Mouse (Mus musculus) cerebellum, adult 2 months (tissue): ENCODE results near the gene Yipf1. TPM values are rescaled to one million over a fixed set of nuclear protein-coding genes. Genes with fewer than 3 reads are reported as not detected.
"Not testable (repeated sequence)": the region's sequence is repeated elsewhere in the genome, so short reads cannot be mapped to it uniquely, and the experiment has no call there.

Experiments
- DNase-seq, 2 experiments: peaks; one replicate each; pipeline ENCODE4 v3.0.0; 2021
- H3K27ac ChIP-seq: fragments of 200-500 bp; 2 replicates; pipeline ENCODE4 v1.5.1; 2012; ENCODE audit warnings: low read length, control low read depth, inconsistent platforms; ENCODE audit not compliant: insufficient read depth
- H3K27me3 ChIP-seq: fragments of 200-500 bp; 2 replicates; pipeline ENCODE4 v1.6.1; 2012; ENCODE audit warnings: inconsistent platforms, mild to moderate bottlenecking, low read length, moderate library complexity; ENCODE audit not compliant: control insufficient read depth, insufficient read depth
- H3K4me1 ChIP-seq: fragments of 200-500 bp; 2 replicates; pipeline ENCODE4 v1.6.1; 2011; ENCODE audit warnings: low read length; ENCODE audit not compliant: control insufficient read depth, insufficient read depth
- H3K4me3 ChIP-seq: fragments of 200-500 bp; replicated peaks from 2 replicates; pipeline ENCODE3; 2011; ENCODE audit warnings: mild to moderate bottlenecking, low read depth, low read length, control low read depth; ENCODE audit not compliant: insufficient read depth
- CTCF ChIP-seq: fragments of 200-500 bp; IDR thresholded peaks from 2 replicates; pipeline ENCODE4 v1.5.1; 2011; ENCODE audit warnings: low read depth, mild to moderate bottlenecking, control low read depth, low read length, moderate library complexity, borderline replicate concordance; ENCODE audit not compliant: insufficient read depth
- POLR2A ChIP-seq: fragments of 200-500 bp; IDR thresholded peaks from 2 replicates; pipeline ENCODE4 v1.6.1; 2011; ENCODE audit warnings: low read length, control low read depth, borderline replicate concordance; ENCODE audit not compliant: insufficient read depth
- WGBS: fragments of 180-500 bp; shearing (Covaris S2); methylation state at CpG from one replicate; pipeline ENCODE4 v1.1.7; 2018; 5-methylcytosine and 5-hydroxymethylcytosine counted together
- polyA plus RNA-seq: library from polyadenylated mRNA; depleted of rRNA; stranded (reverse); fragments of >200 nt; gene quantifications from 2 replicates; pipeline ENCODE4 v1.2.3, GENCODE M21; 2012

Yipf1 gene
- polyA plus RNA-seq, 1 experiment, result 50.9 TPM

- TF ChIP-seq POLR2A (no peak), CTCF (no peak)
These were observed 37.2 kb downstream of the Yipf1 start for GRCm38 (mm10) chr4:107351368-107351767.

GRCm38 (mm10) chr4:107353612-107354011 is 39.4 kb downstream of the Yipf1 start:
- H3K4me1 ChIP-seq, result no peaks in the 10 kb centered on the region
- no peak overlapping the region for H3K4me3 ChIP-seq
- DNase-seq, result no peak
- TF ChIP-seq CTCF, result no peak
- no peak overlapping the region for H3K27ac ChIP-seq
- 84% methylated on average over 3 of the region's 3 CpGs for WGBS
- H3K27me3 ChIP-seq, result no peaks in the 10 kb centered on the region

More at GRCm38 (mm10) chr4:107351368-107351767, 37.2 kb downstream of the Yipf1 start:
- no peak overlapping the region for H3K4me3 ChIP-seq
- no peak overlapping the region for H3K27ac ChIP-seq
- H3K4me1 ChIP-seq, result no peaks in the 10 kb centered on the region
- H3K27me3 ChIP-seq, result no peaks in the 10 kb centered on the region
- no peak for DNase-seq

- H3K4me3 ChIP-seq, result no peak overlapping the region
- 86% methylated on average over 5 of the region's 5 CpGs for WGBS
- no peak overlapping the region for H3K27ac ChIP-seq
- no peak for TF ChIP-seq POLR2A
- no peak for TF ChIP-seq CTCF
- no peaks in the 10 kb centered on the region for H3K27me3 ChIP-seq
- no peaks in the 10 kb centered on the region for H3K4me1 ChIP-seq
- DNase-seq, result no peak
These were observed 40.0 kb downstream of the Yipf1 start for GRCm38 (mm10) chr4:107354126-107354525.

GRCm38 (mm10) chr4:107354543-107354942 is 40.4 kb downstream of the Yipf1 start:
- 68% methylated on average over 4 of the region's 4 CpGs for WGBS
- Histone ChIP-seq H3K4me3 (no peak overlapping the region), H3K4me1 (no peaks in the 10 kb centered on the region), H3K27ac (no peak overlapping the region), H3K27me3 (no peaks in the 10 kb centered on the region)
- DNase-seq, result no peak
- no peak for TF ChIP-seq CTCF
- no peak for TF ChIP-seq POLR2A

- not testable (repeated sequence) for DNase-seq, H3K27ac ChIP-seq, H3K27me3 ChIP-seq, H3K4me3 ChIP-seq, H3K4me1 ChIP-seq
- 78% methylated on average over 8 of the region's 8 CpGs for WGBS
These were observed 43.0 kb downstream of the Yipf1 start for GRCm38 (mm10) chr4:107357172-107357571.

GRCm38 (mm10) chr4:107358460-107358859 is 44.3 kb downstream of the Yipf1 start:
- no peaks in the 10 kb centered on the region for H3K27me3 ChIP-seq
- DNase-seq, result peak in 1 of 2 experiments; percentile 13
- no peak for TF ChIP-seq POLR2A
- TF ChIP-seq CTCF, result no peak
- H3K4me3 ChIP-seq, result no peak overlapping the region
- no peak overlapping the region for H3K27ac ChIP-seq
- no peaks in the 10 kb centered on the region for H3K4me1 ChIP-seq
- 19% methylated on average over 3 of the region's 3 CpGs for WGBS

- Histone ChIP-seq H3K4me1 (no peaks in the 10 kb centered on the region), H3K27me3 (no peaks in the 10 kb centered on the region), H3K27ac (no peak overlapping the region), H3K4me3 (no peak overlapping the region)
- no peak for TF ChIP-seq CTCF
- no peak for TF ChIP-seq POLR2A
- DNase-seq, result no peak
- 91% methylated on average over 7 of the region's 7 CpGs for WGBS
These were observed 46.4 kb downstream of the Yipf1 start for GRCm38 (mm10) chr4:107360457-107361145.

GRCm38 (mm10) chr4:107362755-107363154 is 48.6 kb downstream of the Yipf1 start:
- WGBS, result 58% methylated on average over 4 of the region's 4 CpGs
- no peak for DNase-seq
- H3K27me3 ChIP-seq, result no peaks in the 10 kb centered on the region
- no peaks in the 10 kb centered on the region for H3K4me1 ChIP-seq
- TF ChIP-seq CTCF (no peak), POLR2A (no peak)
- H3K4me3 ChIP-seq, result no peak overlapping the region
- H3K27ac ChIP-seq, result no peak overlapping the region

- Histone ChIP-seq H3K4me3 (no peak overlapping the region), H3K4me1 (no peaks in the 10 kb centered on the region), H3K27ac (no peak overlapping the region), H3K27me3 (no peaks in the 10 kb centered on the region)
- TF ChIP-seq CTCF, result no peak
- no peak for TF ChIP-seq POLR2A
- 77% methylated on average over 6 of the region's 6 CpGs for WGBS
- no peak for DNase-seq
These were observed 49.4 kb downstream of the Yipf1 start for GRCm38 (mm10) chr4:107363573-107363972.
